Mouse (Mus musculus) midbrain, embryonic 13.5 days (tissue): Measurements from ENCODE around the gene Ifne. TPM values are rescaled to one million over a fixed set of nuclear protein-coding genes. Genes with fewer than 3 reads are reported as not detected.

Experiments
- microRNA counts: library from miRNA; unstranded; fragments of <30 nt; microRNA quantifications from one replicate; lab custom pipeline; 2016
- microRNA-seq: library from miRNA; unstranded; fragments of <30 nt; microRNA quantifications from one replicate; pipeline ENCODE4, GENCODE M21; 2016
- polyA plus RNA-seq: library from polyadenylated mRNA; unstranded; fragments of >200 nt; fragmentation: Nextera tagmentation; extraction: Ambion mirVana; gene quantifications from 2 replicates; pipeline ENCODE4 v1.2.1, GENCODE M21; 2015

Gene Ifne
- polyA plus RNA-seq, 1 experiment from 2014 or later = not detected

MicroRNAs within 50 kb of the gene (microRNA counts, 519-probe panel; counts per million panel counts)
- microRNA mmu-miR-31 (lab: Ali Mortazavi, UCI) = 2,878 counts per million, percentile 64 among the panel's probes with 10 or more counts

Small RNAs within 50 kb of the gene (microRNA-seq; reads per million reads assigned to microRNA genes)
- gene Mir31 = 36.9 reads per million, percentile 42 among the genes with 10 or more reads in this experiment

Other genes with a start within 250 kb of the Ifne start
- gene C87499, start 245.8 kb downstream of the Ifne start, polyA plus RNA-seq = not detected in 2 replicates
- not detected in 2 replicates for gene Ifna13, start 235.7 kb downstream of the Ifne start, polyA plus RNA-seq
- gene Ifna16, start 203.3 kb downstream of the Ifne start, polyA plus RNA-seq = not detected in 2 replicates
- not detected in 2 replicates for gene Ifna2, start 196.3 kb downstream of the Ifne start, polyA plus RNA-seq
- not detected in 2 replicates for gene Ifnab, start 188.8 kb downstream of the Ifne start, polyA plus RNA-seq
- 1.6 and 1.7 TPM in 2 replicates for gene Gm26566, start 158.4 kb downstream of the Ifne start, polyA plus RNA-seq
- gene Klhl9, start 157.7 kb downstream of the Ifne start, polyA plus RNA-seq = 132 and 146 TPM in 2 replicates
- not detected in 2 replicates for gene Gm13271, start 125.3 kb downstream of the Ifne start, polyA plus RNA-seq
- not detected in 2 replicates for gene Gm13283, start 120.1 kb downstream of the Ifne start, polyA plus RNA-seq
- gene Gm13290, start 106.4 kb downstream of the Ifne start, polyA plus RNA-seq = not detected in 2 replicates
- gene Gm13289, start 103.3 kb downstream of the Ifne start, polyA plus RNA-seq = not detected in 2 replicates
- not detected in 2 replicates for gene Gm13272, start 100.4 kb downstream of the Ifne start, polyA plus RNA-seq
- 0.22 TPM in 1 of 2 replicates, not detected in the other for gene Ifnz, start 98.1 kb downstream of the Ifne start, polyA plus RNA-seq
- gene Gm13276, start 94.5 kb downstream of the Ifne start, polyA plus RNA-seq = not detected in 2 replicates
- gene Gm13277, start 91.6 kb downstream of the Ifne start, polyA plus RNA-seq = not detected in 2 replicates
- gene Gm13278, start 88.7 kb downstream of the Ifne start, polyA plus RNA-seq = not detected in 2 replicates
- not detected in 2 replicates for gene Gm13275, start 85.7 kb downstream of the Ifne start, polyA plus RNA-seq
- not detected in 2 replicates for gene Gm13279, start 82.8 kb downstream of the Ifne start, polyA plus RNA-seq
- 0.19 and 0.28 TPM in 2 replicates for gene Gm13285, start 80.5 kb downstream of the Ifne start, polyA plus RNA-seq
- gene Gm13287, start 76.9 kb downstream of the Ifne start, polyA plus RNA-seq = not detected in 2 replicates
- gene Gm13288, start 74.7 kb downstream of the Ifne start, polyA plus RNA-seq = not detected in 2 replicates
- gene Ifna7, start 64.0 kb downstream of the Ifne start, polyA plus RNA-seq = not detected in 2 replicates
- not detected in 2 replicates for gene Ifna11, start 60.2 kb downstream of the Ifne start, polyA plus RNA-seq
- gene Ifna6, start 52.8 kb downstream of the Ifne start, polyA plus RNA-seq = not detected in 2 replicates
- gene Ifna5, start 44.7 kb downstream of the Ifne start, polyA plus RNA-seq = not detected in 2 replicates
- gene Ifna4, start 38.3 kb downstream of the Ifne start, polyA plus RNA-seq = not detected in 2 replicates
- gene Ifna1, start 30.1 kb downstream of the Ifne start, polyA plus RNA-seq = not detected in 2 replicates